Mouse (Mus musculus) frontal cortex, postnatal 10 days (tissue): ENCODE results near the gene Foxn3.

Source experiments
- DNase-seq, 2 experiments: peaks; one replicate each; pipeline ENCODE4 v3.0.0; 2022; ENCODE audit warnings: low spot score in 2 of 2, mixed read lengths in 1 of 2

Gene Foxn3

DNA sequence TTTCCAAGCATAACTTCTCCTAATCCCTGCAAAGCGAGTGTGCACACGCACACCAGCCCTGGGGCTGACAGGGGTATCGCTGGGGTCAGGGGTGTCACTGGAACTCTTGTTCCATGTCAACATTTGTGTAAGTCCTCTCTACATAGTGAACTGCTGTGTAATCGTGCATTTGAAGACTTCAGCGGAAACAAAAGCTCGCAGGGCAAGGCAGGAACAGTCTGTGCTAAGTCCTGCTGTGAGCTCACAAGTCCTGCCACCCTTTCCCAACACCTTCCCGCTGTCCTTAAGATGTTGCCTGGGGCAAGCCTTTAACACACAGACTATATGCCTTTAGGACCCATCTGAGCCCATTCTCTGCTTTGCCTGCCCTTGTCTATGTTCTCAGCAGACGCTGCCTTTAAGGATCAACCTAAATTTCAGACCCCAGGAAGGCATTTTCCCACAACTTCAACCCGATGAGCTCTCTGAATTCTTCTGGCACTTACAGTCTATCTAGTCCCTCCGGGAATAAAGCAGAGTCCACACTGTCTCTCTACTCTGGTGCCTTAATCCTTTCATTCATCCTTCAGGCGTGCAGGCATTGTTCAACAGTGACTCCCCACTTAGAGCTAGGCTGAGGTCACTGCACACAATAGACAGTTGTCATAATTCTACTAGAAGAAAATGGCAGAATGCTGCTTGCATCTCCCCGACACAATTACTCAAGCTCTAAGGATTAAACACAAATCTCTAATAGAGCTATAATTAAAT, 264.4 kb downstream of the Foxn3 start:
- no peak for DNase-seq

DNA sequence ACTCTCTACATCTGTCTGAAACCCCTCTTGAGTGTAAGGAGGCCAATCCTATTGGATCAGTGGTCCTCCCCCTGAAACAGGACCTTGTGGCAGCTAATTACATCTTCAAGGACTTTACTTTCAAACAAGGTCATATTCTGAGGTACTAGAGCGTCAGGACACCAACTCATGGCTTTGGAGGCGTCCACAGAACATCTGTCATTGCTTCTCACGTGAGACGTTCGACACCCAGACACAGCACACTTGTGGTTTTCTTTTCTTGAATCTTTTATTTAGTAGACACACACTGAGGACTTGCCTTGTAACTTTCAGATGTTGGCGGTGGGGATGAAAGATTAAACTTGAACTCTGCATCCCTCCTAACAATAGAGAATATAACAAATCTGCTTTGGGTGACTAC, 265.1 kb downstream of the Foxn3 start:
- no peak for DNase-seq

- DNase-seq = no peak
Observed at GRCm38 (mm10) chr12:99297792-99298191, 265.6 kb downstream of the Foxn3 start.

GRCm38 (mm10) chr12:99293532-99293931, 269.9 kb downstream of the Foxn3 start:
- no peak for DNase-seq

DNA sequence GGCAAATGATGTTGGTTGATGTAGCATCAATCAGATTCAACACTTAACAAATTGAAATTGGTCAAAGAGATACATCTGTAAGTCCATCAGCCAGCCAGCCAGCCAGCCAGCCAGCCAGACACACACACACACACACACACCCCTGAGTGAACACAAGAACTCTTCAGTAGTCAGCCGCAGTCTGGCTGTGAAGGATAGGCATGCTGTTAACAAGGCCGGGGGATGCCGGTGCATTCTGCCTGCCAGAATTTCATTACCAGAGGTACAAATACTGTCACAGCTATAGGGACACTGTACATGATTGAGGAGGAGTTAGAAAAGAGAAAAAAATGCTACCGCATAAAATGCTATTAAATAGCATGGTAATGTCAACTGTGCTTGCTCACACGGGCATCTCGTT, 271.2 kb downstream of the Foxn3 start:
- DNase-seq = no peak

DNA sequence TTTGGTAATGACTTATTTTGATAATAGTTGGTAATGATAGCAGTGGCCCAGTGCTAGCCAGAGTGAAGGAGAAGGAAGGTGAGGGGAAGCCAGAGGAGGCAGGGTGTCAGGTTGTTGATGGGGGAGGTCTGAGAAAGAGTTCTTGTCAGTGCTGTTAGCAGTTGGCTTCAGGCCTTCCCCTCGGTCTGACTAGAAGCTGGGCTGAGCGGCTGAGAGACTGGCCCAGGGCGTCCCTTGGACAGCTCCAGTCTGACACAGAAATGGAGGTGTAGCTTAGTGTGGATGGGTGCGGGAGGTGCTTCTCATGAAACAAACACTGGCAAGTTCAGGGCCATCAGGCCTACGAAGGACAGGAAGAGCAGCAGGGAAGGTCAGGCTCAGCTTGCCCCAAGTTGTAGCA, 276.3 kb downstream of the Foxn3 start:
- no peak for DNase-seq

GRCm38 (mm10) chr12:99286662-99287061, 276.7 kb downstream of the Foxn3 start:
- DNase-seq = no peak

GRCm38 (mm10) chr12:99285656-99286055, 277.7 kb downstream of the Foxn3 start:
- no peak for DNase-seq

- DNase-seq = no peak
Observed at GRCm38 (mm10) chr12:99285199-99285598, 278.2 kb downstream of the Foxn3 start.

DNA sequence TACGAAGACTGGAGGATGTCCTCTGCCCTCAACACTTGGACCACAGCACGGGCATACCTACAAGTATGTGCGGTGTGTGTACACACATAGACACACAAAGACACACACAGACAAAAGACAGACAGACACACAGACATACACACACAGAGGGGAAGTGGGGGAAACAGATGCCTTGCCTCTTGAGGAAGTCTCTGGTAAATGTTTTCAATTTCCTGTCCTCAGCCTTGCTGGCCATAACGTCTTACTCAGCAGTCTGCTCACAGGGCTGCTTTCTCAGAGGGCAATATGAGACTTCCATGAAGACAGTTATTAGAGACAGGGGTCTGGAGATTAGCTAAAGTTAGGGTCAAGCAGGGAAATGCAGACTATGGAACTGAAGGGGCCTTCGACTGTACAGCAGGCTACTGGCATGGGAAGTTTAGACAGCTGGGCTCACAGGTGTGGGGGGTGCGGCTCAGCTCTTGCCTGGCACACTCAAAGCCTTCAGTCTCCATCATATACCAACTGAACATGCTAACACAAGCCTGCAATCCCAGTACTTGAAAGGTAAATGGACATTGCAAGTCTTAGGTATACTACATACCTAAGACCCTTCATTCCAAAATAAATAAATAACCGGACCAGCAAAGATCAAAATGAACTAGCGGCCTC, 278.8 kb downstream of the Foxn3 start:
- DNase-seq = no peak

DNA sequence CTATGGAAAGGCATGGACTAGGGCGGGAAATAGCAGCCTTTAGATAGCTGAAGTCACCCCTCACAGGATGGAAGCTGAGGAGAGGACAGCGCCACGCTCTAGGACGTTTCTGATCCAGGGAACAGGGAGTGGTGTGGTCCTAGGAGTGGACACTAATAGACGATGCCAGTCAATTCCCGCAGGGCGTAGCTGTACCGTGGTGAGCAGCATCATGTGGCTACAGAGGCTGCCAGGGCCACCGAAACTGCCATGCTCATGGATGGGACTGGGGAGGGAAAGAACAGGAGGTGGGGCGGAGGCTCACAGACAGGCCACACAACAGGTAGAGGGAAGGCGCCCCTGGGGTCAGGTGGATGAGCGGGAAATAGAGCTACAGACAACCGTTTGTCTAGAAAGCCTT, 282.6 kb downstream of the Foxn3 start:
- DNase-seq = no peak

DNA sequence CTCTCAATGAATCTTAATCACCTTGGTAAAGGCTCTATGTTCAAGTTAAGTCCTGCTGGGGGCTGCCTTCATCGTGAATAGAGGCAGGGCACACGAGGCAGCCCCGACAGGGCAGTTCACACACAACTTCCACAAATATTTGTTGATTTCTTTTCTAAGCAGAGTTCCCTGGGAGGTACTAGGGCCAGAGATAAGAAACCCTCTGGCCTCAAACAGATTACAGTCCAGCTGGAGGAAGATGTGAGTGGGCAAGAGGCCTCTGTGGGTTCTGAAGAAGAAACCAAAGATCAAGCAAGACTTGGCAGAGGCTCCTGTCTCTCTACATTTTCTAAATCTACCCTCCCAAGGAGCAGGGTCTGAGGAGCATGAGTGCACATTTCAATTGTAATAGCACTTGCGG, 283.1 kb downstream of the Foxn3 start:
- no peak for DNase-seq

DNA sequence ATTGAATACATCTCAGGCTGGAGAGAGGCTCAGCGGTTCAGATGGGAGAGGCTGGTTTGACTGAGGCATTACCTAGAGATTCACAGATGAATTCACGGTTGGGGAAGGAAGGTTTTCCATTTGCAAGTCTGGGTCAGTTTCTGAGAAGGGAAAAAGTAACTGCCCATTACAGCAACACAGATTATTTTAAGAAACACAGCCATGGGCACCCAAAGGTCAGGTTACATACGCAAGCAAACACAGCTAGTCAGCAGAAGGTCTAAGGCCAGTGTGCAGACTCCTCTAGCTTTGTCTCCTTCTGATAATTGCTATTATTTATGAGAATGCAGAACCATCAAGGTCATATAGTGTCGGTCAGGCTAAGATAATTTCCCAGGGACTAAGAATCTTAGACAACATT, 284.0 kb downstream of the Foxn3 start:
- DNase-seq = no peak

- DNase-seq = no peak
Observed at GRCm38 (mm10) chr12:99274589-99274988, 288.8 kb downstream of the Foxn3 start.

GRCm38 (mm10) chr12:99269396-99269795, 294.0 kb downstream of the Foxn3 start:
- no peak for DNase-seq

DNA sequence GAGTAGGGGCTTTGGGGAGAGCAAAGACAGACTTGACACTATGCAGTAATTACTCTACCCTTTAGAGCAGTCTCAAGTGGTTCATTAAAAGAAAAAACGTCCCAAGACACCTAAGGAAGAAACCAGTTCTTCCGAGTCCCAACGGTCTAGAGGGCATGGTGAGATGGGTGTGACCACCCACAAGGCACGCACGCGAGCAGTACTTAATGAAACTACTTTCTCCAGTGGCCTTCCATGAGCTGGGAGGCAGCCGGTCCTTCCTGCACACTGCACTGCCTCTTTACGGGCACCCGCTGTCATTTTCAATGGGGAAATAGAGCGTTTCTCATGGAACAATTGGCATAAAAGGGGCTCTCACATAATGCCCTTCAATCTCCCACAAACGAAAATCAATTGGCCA, 294.4 kb downstream of the Foxn3 start:
- DNase-seq = no peak

DNA sequence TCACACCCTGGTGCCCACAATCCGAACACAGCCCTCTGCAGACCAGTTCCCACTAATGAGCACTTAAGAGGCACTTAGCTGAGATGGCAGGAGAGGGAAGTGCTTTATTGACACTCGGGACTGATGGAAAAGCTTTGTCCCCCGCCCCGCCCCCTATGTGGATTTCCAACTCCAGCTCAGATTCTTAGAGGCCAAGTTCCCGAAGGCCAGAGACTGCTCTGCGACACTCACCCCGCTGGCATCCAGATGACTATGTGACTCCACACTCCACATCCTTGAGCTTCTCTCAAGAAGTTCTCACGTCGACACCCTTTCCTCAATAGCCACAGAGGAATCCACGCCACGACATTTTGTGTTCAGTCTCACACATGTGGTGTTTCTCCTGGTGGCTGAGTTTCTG, 295.6 kb downstream of the Foxn3 start:
- DNase-seq = no peak

- no peak for DNase-seq
Observed at GRCm38 (mm10) chr12:99266434-99266833, 296.9 kb downstream of the Foxn3 start.

GRCm38 (mm10) chr12:99265777-99266176, 297.6 kb downstream of the Foxn3 start:
- DNase-seq = no peak

DNA sequence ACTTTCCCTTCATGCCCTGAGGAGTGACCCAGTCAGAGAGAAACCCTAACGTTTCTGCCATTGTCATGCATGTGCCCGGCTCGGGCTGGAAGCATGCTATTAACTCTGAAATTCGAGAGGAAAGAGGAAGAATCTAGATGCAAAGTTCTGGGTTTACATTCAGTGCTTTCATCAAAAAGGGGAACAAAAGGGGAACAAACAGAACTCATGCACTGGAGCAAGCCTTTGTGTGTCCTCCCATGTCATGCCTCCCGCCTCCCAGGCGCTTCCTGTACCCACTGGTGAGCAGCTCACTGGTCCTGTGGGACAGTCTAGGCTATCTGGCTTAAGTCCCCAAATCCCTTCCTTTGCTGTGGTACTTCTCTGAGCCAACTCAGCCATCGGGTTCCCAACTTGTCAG, 299.0 kb downstream of the Foxn3 start:
- DNase-seq = no peak

DNA sequence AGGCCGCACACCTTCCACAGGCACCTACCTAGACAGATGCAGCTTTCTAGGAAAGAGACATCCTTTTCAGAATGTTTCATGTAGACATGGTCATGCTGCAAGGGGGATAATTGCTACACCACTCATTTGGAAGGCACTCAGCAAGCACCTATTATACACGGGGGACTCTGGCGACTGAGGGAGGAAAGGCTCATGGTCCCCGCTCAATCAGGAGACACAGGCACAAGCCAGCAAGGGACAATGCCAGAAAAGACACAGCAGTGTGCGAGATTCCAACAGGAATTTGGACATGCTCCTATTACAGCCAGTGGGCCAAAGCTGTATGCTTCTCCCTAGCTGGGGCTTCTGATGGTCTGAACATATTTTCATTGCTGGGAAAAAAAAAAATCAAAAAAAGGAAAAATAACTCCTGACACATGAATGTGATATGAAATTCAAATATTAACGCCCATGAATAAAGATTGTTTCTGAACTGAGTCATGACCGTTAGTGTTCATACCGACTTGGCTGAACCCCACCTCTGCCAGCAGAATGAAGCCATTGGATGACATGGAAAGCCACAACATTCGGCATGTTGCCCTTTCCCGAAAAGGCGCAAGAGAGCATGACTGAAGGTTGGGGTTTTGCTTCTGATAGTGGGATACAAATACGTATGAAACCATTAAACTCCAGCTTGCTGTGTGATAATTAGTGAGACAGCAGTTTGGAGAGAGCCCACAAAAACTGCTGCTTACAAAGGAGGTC, 299.6 kb downstream of the Foxn3 start:
- DNase-seq = no peak

GRCm38 (mm10) chr12:99262840-99263239, 300.5 kb downstream of the Foxn3 start:
- no peak for DNase-seq

DNA sequence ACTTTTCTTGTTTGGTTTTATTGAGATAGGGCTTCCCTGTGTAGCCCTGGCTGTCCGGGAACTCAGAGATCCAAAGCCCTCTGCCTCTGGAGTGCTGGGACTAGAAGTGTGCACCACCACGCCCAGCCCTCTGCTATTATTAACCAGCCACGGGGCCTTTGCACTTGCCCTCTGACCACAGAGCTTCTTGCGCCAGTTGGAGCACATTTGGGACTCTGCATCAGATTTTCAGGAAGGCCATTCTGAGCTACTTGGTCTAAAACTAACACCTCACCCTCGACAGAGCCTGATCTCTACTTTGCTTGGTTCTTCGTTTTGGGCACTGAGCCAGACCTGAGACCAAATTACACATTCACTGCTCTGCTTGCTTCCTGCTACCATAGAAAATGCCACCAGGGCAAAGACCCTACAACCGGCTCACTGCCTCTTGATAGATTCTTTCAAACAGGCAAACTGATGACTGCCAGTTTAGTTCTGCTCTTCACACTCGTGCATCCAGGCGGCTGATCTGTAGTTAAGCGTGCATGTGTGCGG, 301.2 kb downstream of the Foxn3 start:
- DNase-seq = no peak
